In the genomic region with DNA sequence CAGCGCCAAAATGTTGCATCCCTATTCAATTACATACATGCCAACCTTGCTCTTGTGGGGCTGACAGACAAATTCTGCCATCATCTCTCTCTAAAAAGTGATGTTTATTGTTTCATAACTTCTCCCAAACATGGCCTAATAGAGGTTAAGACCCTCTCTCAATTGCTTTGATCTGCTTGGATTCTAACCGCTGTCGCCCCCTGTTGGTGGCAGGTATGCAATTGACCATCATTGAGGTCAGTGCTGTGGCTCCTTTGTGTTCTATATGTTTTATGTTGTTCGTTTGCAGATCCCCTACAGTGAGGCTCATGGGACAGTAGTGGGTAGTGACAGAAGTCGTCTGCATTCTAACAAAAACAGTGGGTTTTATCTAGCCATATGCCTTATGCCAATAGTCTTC, we compare ENCODE assay signal across 21 mouse cellular contexts. TPM values are rescaled to one million over a fixed set of nuclear protein-coding genes. Genes with fewer than 3 reads are reported as not detected.
A peak's percentile ranks its signal among the peaks of the same experiment; 100 is the strongest.
DNase-seq lines count a peak whose midpoint lies in the region; ATAC-seq and TF ChIP-seq lines count a peak whose summit lies in the region.
"Had no signal": no experiment of that assay in that cellular context is flagged by ENCODE, and none has a peak within 500 bp of the region (broad histone marks: within the 10 kb centered on the region; RNA-seq: fewer than 3 reads in every experiment).

No protein-coding gene starts in this region.

- H3K4me2 ChIP-seq in hindbrain, postnatal 0 days (ENCODE audit: low read depth, low read length), result no peak overlapping the region
- H3K4me2 ChIP-seq in hindbrain, embryonic 12.5 days (replicated peaks), result no peak overlapping the region
- no peak overlapping the region for H3K4me2 ChIP-seq in lung, postnatal 0 days (replicated peaks; ENCODE audit: low read depth, low read length)
- H3K4me2 ChIP-seq: embryonic facial prominence, embryonic 12.5 days; heart, embryonic 15.5 days had no signal

- no peak for TF ChIP-seq EP300 in lung, postnatal 0 days (IDR thresholded peaks at IDR 0.05)

- H3K4me3 ChIP-seq in hindbrain, postnatal 0 days (ENCODE audit: low read length), result no peak overlapping the region
- no peak overlapping the region for H3K4me3 ChIP-seq in hindbrain, embryonic 12.5 days
- no peak overlapping the region for H3K4me3 ChIP-seq in lung, postnatal 0 days (ENCODE audit: low read depth, low read length)
- no peak overlapping the region for H3K4me3 ChIP-seq in cortical plate, adult 2 months (ENCODE audit: insufficient read depth, low read length)
- H3K4me3 ChIP-seq: embryonic facial prominence, embryonic 12.5 days; heart, embryonic 15.5 days had no signal

- H3K27me3 ChIP-seq in hindbrain, postnatal 0 days (ENCODE audit: insufficient read depth, low read length), result no peaks in the 10 kb centered on the region
- H3K27me3 ChIP-seq in hindbrain, embryonic 12.5 days, result no peaks in the 10 kb centered on the region
- no peaks in the 10 kb centered on the region for H3K27me3 ChIP-seq in lung, postnatal 0 days (replicated peaks; ENCODE audit: insufficient read depth, low read length)
- H3K27me3 ChIP-seq: embryonic facial prominence, embryonic 12.5 days; heart, embryonic 15.5 days had no signal

- no peaks in the 10 kb centered on the region for H3K4me1 ChIP-seq in hindbrain, postnatal 0 days (ENCODE audit: insufficient read depth, low read length)
- no peaks in the 10 kb centered on the region for H3K4me1 ChIP-seq in hindbrain, embryonic 12.5 days
- no peaks in the 10 kb centered on the region for H3K4me1 ChIP-seq in lung, postnatal 0 days (ENCODE audit: insufficient read depth, low read depth, low read length)
- no peaks in the 10 kb centered on the region for H3K4me1 ChIP-seq in cortical plate, adult 2 months (ENCODE audit: control insufficient read depth, insufficient read depth, low read length)
- H3K4me1 ChIP-seq: embryonic facial prominence, embryonic 12.5 days; heart, embryonic 15.5 days had no signal

- TF ChIP-seq CTCF in hindbrain, postnatal 0 days (IDR thresholded peaks at IDR 0.05; ENCODE audit: low read depth), result peak; percentile 45
- peak; percentile 54 for TF ChIP-seq CTCF in lung, postnatal 0 days (IDR thresholded peaks at IDR 0.05)
- TF ChIP-seq CTCF in cortical plate, adult 2 months (IDR thresholded peaks at IDR 0.05; ENCODE audit: extremely low read depth, insufficient read depth, low read length), result peak; percentile 18; the same call in 1 of the 2 replicates

- H3K27ac ChIP-seq in hindbrain, postnatal 0 days, result no peak overlapping the region
- no peak overlapping the region for H3K27ac ChIP-seq in hindbrain, embryonic 12.5 days
- H3K27ac ChIP-seq in lung, postnatal 0 days (ENCODE audit: low read length), result no peak overlapping the region
- H3K27ac ChIP-seq in cortical plate, adult 2 months (ENCODE audit: insufficient read depth, low read length), result no peak overlapping the region
- H3K27ac ChIP-seq: embryonic facial prominence, embryonic 12.5 days; heart, embryonic 15.5 days had no signal

- DNase-seq in hindbrain, postnatal 0 days (ENCODE audit: low spot score), result no peak
- DNase-seq in lung, postnatal 0 days (ENCODE audit: low spot score), result no peak
- no peak for DNase-seq in lung, adult 18-20 months
- peak; percentile 44 for DNase-seq in ES-CJ7 (ENCODE audit: low read depth, low spot score)
- DNase-seq in cerebellum, postnatal 4 days (ENCODE audit: low spot score in 2 of 2), result no peak
- DNase-seq: adrenal gland, postnatal 10 days; cerebellum, postnatal 14 days; gastrocnemius, postnatal 36 days; kidney, adult 11 months; kidney, postnatal 4 days; layer of hippocampus, postnatal 36 days; midbrain, embryonic 14.5 days; right cerebral cortex, postnatal 4 days had no signal

- no peak for TF ChIP-seq POLR2A in cortical plate, adult 2 months (IDR thresholded peaks at IDR 0.05; ENCODE audit: extremely low read depth, insufficient read depth, low read length)

- ATAC-seq in hindbrain, postnatal 0 days, result no peak
- no peak for ATAC-seq in hindbrain, embryonic 12.5 days (ENCODE audit: low FRiP score)
- ATAC-seq in lung, postnatal 0 days, result no peak
- no peak for ATAC-seq in inflammation-experienced regulatory T-cells, adult 6 months

- WGBS in hindbrain, postnatal 0 days, result 76% methylated on average over 5 of the region's 5 CpGs
- WGBS in hindbrain, embryonic 12.5 days, result 79% methylated on average over 5 of the region's 5 CpGs
- WGBS in lung, postnatal 0 days, result 64% methylated on average over 5 of the region's 5 CpGs

- no peak overlapping the region for H3K9ac ChIP-seq in hindbrain, postnatal 0 days (replicated peaks; ENCODE audit: low read length)
- H3K9ac ChIP-seq in hindbrain, embryonic 12.5 days, result no peak overlapping the region
- H3K9ac ChIP-seq in lung, postnatal 0 days (replicated peaks; ENCODE audit: low read depth), result no peak overlapping the region
- H3K9ac ChIP-seq: embryonic facial prominence, embryonic 12.5 days; heart, embryonic 15.5 days had no signal

- H3K36me3 ChIP-seq in hindbrain, postnatal 0 days (ENCODE audit: insufficient read depth, low read length), result no peaks in the 10 kb centered on the region
- no peaks in the 10 kb centered on the region for H3K36me3 ChIP-seq in hindbrain, embryonic 12.5 days
- no peaks in the 10 kb centered on the region for H3K36me3 ChIP-seq in lung, postnatal 0 days (ENCODE audit: insufficient read depth, low read length)
- H3K36me3 ChIP-seq: embryonic facial prominence, embryonic 12.5 days; heart, embryonic 15.5 days had no signal

- no peaks in the 10 kb centered on the region for H3K9me3 ChIP-seq in hindbrain, postnatal 0 days (ENCODE audit: low read length)
- no peaks in the 10 kb centered on the region for H3K9me3 ChIP-seq in hindbrain, embryonic 12.5 days (replicated peaks)
- H3K9me3 ChIP-seq in lung, postnatal 0 days (ENCODE audit: low read length), result no peaks in the 10 kb centered on the region
- H3K9me3 ChIP-seq: embryonic facial prominence, embryonic 12.5 days; heart, embryonic 15.5 days had no signal

RNA-seq across cellular contexts. Expression of a gene that starts 44.0 kb away (rescaled TPM):
- not detected in 2 replicates for total RNA-seq in hindbrain, postnatal 0 days (2014; rRNA removed)
- 0.08 and 0.13 TPM in 2 replicates for polyA plus RNA-seq in hindbrain, postnatal 0 days (2015; fragmentation: Nextera tagmentation; extraction: Ambion mirVana)
- polyA plus RNA-seq in hindbrain, embryonic 12.5 days (2016; fragmentation: Nextera tagmentation; extraction: Ambion mirVana), result not detected in 2 replicates
- polyA plus RNA-seq in lung, postnatal 0 days (2015; fragmentation: Nextera tagmentation; extraction: Ambion mirVana), result not detected in 2 replicates
- polyA plus RNA-seq in cortical plate, adult 2 months (2012; rRNA removed), result 19.7 and 22.5 TPM in 2 replicates
- polyA plus RNA-seq in inflammation-experienced regulatory T-cells, adult 6 months (2017; shearing (Covaris generic)), result under 1 TPM in 1 of 3 experiments, not detected in 2; 0.27 TPM
- total RNA-seq: gastrocnemius, postnatal 36 days had no signal
- polyA plus RNA-seq: heart, embryonic 15.5 days; hindbrain, embryonic 11.5 days; limb, embryonic 11.5 days; midbrain, embryonic 14.5 days; thymus, postnatal 0 days had no signal

Comparison
In these comparisons a context has a peak if more than half of its experiments do, and no peak if none do; other contexts are left out.
1. RNA of a gene that starts 44.0 kb away (polyA plus RNA-seq): 19.7 to 22.5 TPM in cortical plate, adult 2 months; 0.27 TPM in inflammation-experienced regulatory T-cells, adult 6 months, 0.08 to 0.13 TPM in hindbrain, postnatal 0 days, not detected in lung, postnatal 0 days and not detected in hindbrain, embryonic 12.5 days; every median in the first group is over 10 times any median in the second.
2. Peak in every context shown above with its lines, with median percentiles within 50 percentile points of each other: CTCF ChIP-seq.